Mouse (Mus musculus) testis, adult 2 months (tissue): Measurements from ENCODE around the gene Nln. TPM values are rescaled to one million over a fixed set of nuclear protein-coding genes. Genes with fewer than 3 reads are reported as not detected.

Source experiments
- H3K27ac ChIP-seq: fragments of 200-500 bp; 2 replicates; pipeline ENCODE4 v1.5.1; 2012; ENCODE audit warnings: low read depth, low read length; ENCODE audit not compliant: control insufficient read depth, insufficient read depth
- H3K27me3 ChIP-seq: fragments of 200-500 bp; 2 replicates; pipeline ENCODE4 v1.6.1; 2012; ENCODE audit warnings: mild to moderate bottlenecking, low read length, moderate library complexity; ENCODE audit not compliant: control insufficient read depth, insufficient read depth
- H3K36me3 ChIP-seq: fragments of 200-500 bp; 2 replicates; pipeline ENCODE4 v1.6.1; 2012; ENCODE audit warnings: mild to moderate bottlenecking, low read length; ENCODE audit not compliant: control insufficient read depth, insufficient read depth
- H3K4me1 ChIP-seq: fragments of 200-500 bp; 2 replicates; pipeline ENCODE4 v1.6.1; 2012; ENCODE audit warnings: low read length; ENCODE audit not compliant: control insufficient read depth, insufficient read depth
- H3K4me3 ChIP-seq: fragments of 200-500 bp; 2 replicates; pipeline ENCODE4 v1.5.1; 2012; ENCODE audit warnings: low read depth, mild to moderate bottlenecking, low read length, moderate library complexity, mixed read lengths; ENCODE audit not compliant: control insufficient read depth
- CTCF ChIP-seq: fragments of 200-500 bp; IDR thresholded peaks from 2 replicates; pipeline ENCODE4 v1.5.1; 2012; ENCODE audit warnings: low read depth, mild to moderate bottlenecking, inconsistent platforms, low read length, moderate library complexity; ENCODE audit not compliant: control insufficient read depth, insufficient read depth, insufficient replicate concordance
- POLR2A ChIP-seq: fragments of 200-500 bp; IDR thresholded peaks from 2 replicates; pipeline ENCODE4 v1.6.1; 2012; ENCODE audit warnings: low read depth, mild to moderate bottlenecking, inconsistent platforms, low read length, moderate library complexity; ENCODE audit not compliant: control insufficient read depth
- polyA plus RNA-seq: library from polyadenylated mRNA; depleted of rRNA; stranded (reverse); fragments of >200 nt; gene quantifications from 2 replicates; pipeline ENCODE4 v1.2.3, GENCODE M21; 2012

Nln gene
- polyA plus RNA-seq, 1 experiment: 5.1 TPM

DNA sequence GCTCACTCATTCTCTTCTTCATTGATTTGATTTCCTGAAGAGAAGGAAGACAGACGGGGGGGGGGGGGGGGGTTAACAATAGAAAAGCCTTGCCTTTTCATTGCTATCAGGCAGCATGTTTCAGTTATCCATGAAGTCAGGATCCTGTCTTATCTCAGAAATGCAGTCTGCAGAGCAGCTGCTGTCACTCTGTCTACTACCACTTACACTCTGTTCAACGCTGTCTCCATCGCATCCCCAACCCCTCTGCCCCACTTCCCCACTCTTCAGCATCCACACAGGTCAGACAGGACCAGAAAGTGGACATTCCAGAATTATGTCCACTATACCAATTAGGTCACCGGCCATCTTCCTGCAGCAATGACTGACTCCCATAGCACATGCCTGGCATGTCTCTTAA, 49.9 kb downstream of the Nln start:
- no peak overlapping the region for H3K27ac ChIP-seq
- H3K36me3 ChIP-seq: no peaks in the 10 kb centered on the region
- no peaks in the 10 kb centered on the region for H3K27me3 ChIP-seq
- no peak for TF ChIP-seq CTCF
- no peak for TF ChIP-seq POLR2A
- no peak overlapping the region for H3K4me3 ChIP-seq
- no peaks in the 10 kb centered on the region for H3K4me1 ChIP-seq

DNA sequence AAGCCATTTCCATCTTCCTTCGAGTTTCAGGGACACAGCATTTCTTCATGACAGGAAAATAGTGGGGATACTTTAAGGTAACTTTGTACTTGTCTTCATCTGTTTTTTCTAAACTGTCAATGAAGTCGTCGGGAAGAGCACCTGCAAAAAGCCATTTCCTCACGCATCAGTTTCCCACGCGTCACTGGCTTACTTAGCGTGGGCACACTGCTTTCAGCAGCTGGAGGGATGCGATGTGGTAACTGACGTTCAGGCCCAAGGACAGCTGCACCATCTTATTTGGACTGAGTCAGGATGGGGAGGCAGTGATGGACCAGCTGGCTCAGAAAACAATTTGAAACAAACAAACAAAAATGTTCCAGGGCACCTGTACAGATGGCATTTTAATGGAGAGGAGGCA, 50.7 kb downstream of the Nln start:
- no peak overlapping the region for H3K27ac ChIP-seq
- no peaks in the 10 kb centered on the region for H3K27me3 ChIP-seq
- TF ChIP-seq POLR2A: no peak
- TF ChIP-seq CTCF: no peak
- H3K4me3 ChIP-seq: no peak overlapping the region
- H3K36me3 ChIP-seq: no peaks in the 10 kb centered on the region
- no peaks in the 10 kb centered on the region for H3K4me1 ChIP-seq

DNA sequence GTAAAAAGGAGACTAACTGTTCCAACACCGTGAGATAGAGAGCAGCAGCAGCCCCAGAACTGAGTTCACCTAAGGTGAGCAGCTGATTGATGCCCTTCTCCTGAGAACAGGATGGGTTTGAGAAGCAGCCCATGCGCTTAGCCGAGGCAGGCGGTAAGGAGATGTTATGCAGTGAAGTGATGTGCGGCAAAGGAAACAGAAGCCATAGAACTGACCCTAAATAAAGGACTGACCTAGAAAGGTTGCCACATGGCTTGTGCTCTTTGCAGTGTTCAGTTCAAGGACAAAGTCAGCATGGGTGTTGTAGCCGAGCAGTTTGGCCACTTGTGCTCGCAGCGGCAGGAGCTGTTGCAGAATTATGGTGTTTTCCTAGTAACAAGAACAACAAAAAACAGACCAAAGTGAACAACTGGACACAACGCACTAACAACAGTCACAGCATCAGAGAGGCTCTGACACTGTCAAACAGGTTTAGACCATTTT, 57.1 kb downstream of the Nln start:
- H3K27ac ChIP-seq: no peak overlapping the region
- H3K27me3 ChIP-seq: no peaks in the 10 kb centered on the region
- TF ChIP-seq CTCF (no peak), POLR2A (no peak)
- no peaks in the 10 kb centered on the region for H3K36me3 ChIP-seq
- no peak overlapping the region for H3K4me3 ChIP-seq
- H3K4me1 ChIP-seq: no peaks in the 10 kb centered on the region

DNA sequence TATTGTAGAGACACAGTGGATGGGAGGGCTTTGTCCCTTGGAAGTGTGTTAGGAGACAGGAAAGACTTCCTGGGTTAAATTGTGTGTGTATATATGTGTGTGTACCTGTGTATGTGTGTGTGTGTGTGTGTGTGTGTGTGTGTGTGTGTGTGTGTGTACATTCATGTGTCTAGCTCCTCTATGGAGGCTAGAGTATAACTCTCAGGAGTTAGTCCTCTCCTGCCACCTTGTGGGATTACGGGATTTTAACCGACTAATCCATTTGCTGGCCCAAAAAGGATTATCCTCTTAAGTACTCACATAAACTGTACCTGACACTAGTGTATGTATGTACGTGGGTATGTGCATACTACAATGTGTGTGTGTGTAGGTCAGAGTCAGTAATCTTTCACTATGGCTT, 60.6 kb downstream of the Nln start:
- Histone ChIP-seq H3K27ac (no peak overlapping the region), H3K4me3 (no peak overlapping the region), H3K36me3 (no peaks in the 10 kb centered on the region), H3K4me1 (no peaks in the 10 kb centered on the region), H3K27me3 (no peaks in the 10 kb centered on the region)
- TF ChIP-seq CTCF: no peak
- TF ChIP-seq POLR2A: no peak

DNA sequence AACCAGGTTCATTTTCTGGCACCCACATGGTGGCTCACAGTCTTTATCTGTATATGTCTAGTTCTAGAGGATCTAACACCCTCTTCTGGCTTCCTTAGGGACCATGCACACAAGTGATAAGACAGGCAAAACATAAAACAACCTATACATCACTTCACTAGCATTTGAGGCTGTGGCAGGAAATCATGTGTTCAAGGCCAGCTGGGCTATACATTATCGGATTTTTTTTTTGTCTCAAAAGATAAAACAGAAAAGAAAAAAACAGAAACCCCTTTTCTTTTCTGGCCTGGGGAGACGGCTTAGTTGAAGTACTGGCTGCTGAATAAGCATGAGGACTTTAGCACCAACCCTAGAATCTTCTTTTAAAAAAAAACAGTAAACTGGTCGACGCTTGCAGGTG, 64.3 kb downstream of the Nln start:
- H3K4me3 ChIP-seq: no peak overlapping the region
- H3K4me1 ChIP-seq: no peaks in the 10 kb centered on the region

DNA sequence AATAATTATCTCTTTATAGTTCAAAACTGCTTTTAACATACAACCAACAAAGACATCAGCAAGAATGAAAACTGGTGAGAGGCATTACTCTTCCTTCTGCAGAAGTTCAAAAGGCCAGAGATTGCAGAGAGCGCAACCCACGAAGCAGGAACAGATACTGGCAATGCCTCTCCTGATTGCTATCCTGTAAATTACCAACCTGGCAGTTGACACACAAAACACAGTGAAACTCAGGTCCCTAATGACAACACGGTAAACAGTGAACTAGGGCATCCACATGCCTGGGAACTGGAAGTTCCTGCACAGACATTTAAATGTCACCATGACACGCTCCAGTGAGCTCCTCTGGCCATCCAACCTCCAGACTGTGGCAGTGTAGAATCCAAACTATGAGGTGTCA, 65.1 kb downstream of the Nln start:
- H3K4me1 ChIP-seq: no peaks in the 10 kb centered on the region
- H3K27ac ChIP-seq: no peak overlapping the region
- TF ChIP-seq CTCF (no peak), POLR2A (no peak)
- no peaks in the 10 kb centered on the region for H3K36me3 ChIP-seq
- H3K27me3 ChIP-seq: no peaks in the 10 kb centered on the region
- H3K4me3 ChIP-seq: no peak overlapping the region

More for the DNA sequence above, 64.3 kb downstream of the Nln start:
- Histone ChIP-seq H3K36me3 (no peaks in the 10 kb centered on the region), H3K27ac (no peak overlapping the region), H3K27me3 (no peaks in the 10 kb centered on the region)
- no peak for TF ChIP-seq POLR2A
- no peak for TF ChIP-seq CTCF

DNA sequence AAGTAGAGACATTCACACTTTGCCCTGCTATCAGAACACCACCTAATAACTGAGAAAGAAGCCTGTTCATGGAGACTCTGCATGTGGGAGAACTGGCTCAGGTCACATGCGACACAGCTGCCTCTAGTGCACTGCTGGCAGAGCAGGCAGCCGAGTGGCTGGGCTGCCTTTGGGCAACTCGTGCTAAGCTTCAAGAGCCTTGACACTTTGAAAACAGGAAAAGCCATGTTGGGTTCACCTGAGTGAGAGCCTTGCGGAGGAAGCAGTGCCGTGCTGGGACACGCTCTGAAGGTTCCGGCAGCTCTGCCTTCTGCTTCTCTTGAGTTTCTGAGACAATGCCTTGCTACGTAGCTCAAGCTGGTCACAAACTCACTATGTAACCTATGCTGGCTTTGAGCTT, 66.7 kb downstream of the Nln start:
- TF ChIP-seq POLR2A (no peak), CTCF (no peak)
- Histone ChIP-seq H3K4me3 (no peak overlapping the region), H3K27ac (no peak overlapping the region), H3K27me3 (no peaks in the 10 kb centered on the region), H3K36me3 (no peaks in the 10 kb centered on the region), H3K4me1 (no peaks in the 10 kb centered on the region; the same call in 1 of the 2 replicates)

DNA sequence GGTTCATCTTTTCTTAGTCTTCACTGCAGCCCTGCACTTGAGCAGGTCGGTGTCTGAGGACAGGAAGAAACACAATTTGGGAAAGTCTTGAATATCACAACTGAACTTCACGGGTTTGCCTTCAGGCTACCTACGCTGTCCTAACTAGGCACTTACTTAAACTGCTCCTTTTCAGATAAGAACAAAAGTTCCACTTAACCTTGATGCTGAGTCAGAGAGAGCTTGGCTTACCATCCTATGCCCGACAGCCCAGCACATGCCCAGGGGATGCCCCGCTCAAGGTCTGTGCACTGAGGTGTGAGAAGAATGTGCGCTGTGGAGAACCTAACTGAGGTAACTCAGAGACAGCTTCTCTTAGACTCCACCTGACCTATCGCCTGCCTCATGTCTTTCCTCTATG, 67.9 kb downstream of the Nln start:
- Histone ChIP-seq H3K27me3 (no peaks in the 10 kb centered on the region), H3K4me1 (no peaks in the 10 kb centered on the region; the same call in 1 of the 2 replicates), H3K27ac (no peak overlapping the region), H3K4me3 (no peak overlapping the region), H3K36me3 (no peaks in the 10 kb centered on the region)
- no peak for TF ChIP-seq POLR2A
- no peak for TF ChIP-seq CTCF
